Mouse (Mus musculus): ENCODE results near the gene Dnajc2.

- TF ChIP-seq CTCF (IDR thresholded peaks at IDR 0.05; ENCODE audit: control insufficient read depth, insufficient read depth, low read length) (no peak), POLR2A (IDR thresholded peaks at IDR 0.05; ENCODE audit: borderline replicate concordance, control insufficient read depth, low read depth, low read length) (no peak)
Observed at GRCm38 (mm10) chr5:21735100-21735499, 50.0 kb downstream of the Dnajc2 start.

Measured in bone marrow, adult 2 months (tissue).